Mouse (Mus musculus) liver, embryonic 13.5 days (tissue): ENCODE measurements around the gene Tnfrsf11a. TPM values are rescaled to one million over a fixed set of nuclear protein-coding genes. Genes with fewer than 3 reads are reported as not detected.
A peak's percentile ranks its signal among the peaks of the same experiment; 100 is the strongest.

Source experiments
- ATAC-seq: fragments of 200-750 bp; cut with Nextera tagmentation; 2 replicates; pipeline ENCODE4 v1.8.0; 2017; ENCODE audit warnings: low read depth, mild to moderate bottlenecking, moderate number of reproducible peaks, moderate library complexity
- DNase-seq: peaks from one replicate; pipeline ENCODE4 v3.0.0; 2022
- H3K27ac ChIP-seq: fragments of 300-500 bp; sonication (generic); 2 replicates; pipeline ENCODE4 v1.5.1; 2015; ENCODE audit warnings: moderate library complexity, mild to moderate bottlenecking, inconsistent platforms
- H3K27me3 ChIP-seq: fragments of 300-500 bp; sonication (generic); 2 replicates; pipeline ENCODE4 v1.6.1; 2015; ENCODE audit warnings: mild to moderate bottlenecking, inconsistent platforms
- H3K36me3 ChIP-seq: fragments of 300-500 bp; sonication (generic); 2 replicates; pipeline ENCODE4 v1.6.1; 2015; ENCODE audit warnings: mild to moderate bottlenecking, inconsistent platforms
- H3K4me1 ChIP-seq: fragments of 300-500 bp; sonication (generic); replicated peaks from 2 replicates; pipeline ENCODE4 v1.6.1; 2015; ENCODE audit warnings: inconsistent platforms
- H3K4me2 ChIP-seq: fragments of 300-500 bp; sonication (generic); 2 replicates; pipeline ENCODE4 v1.6.1; 2015; ENCODE audit warnings: inconsistent platforms, mild to moderate bottlenecking, moderate library complexity
- H3K4me3 ChIP-seq: fragments of 300-500 bp; sonication (generic); replicated peaks from 2 replicates; pipeline ENCODE4 v1.5.1; 2015; ENCODE audit warnings: mild to moderate bottlenecking, inconsistent platforms
- H3K9ac ChIP-seq: fragments of 300-500 bp; sonication (generic); 2 replicates; pipeline ENCODE4 v1.6.1; 2015; ENCODE audit warnings: mild to moderate bottlenecking, inconsistent platforms
- H3K9me3 ChIP-seq: fragments of 300-500 bp; sonication (generic); replicated peaks from 2 replicates; pipeline ENCODE4 v1.6.1; 2016; ENCODE audit warnings: inconsistent platforms
- whole genome bisulfite sequencing: fragments of 180-500 bp; shearing (Covaris S2); methylation state at CpG from one replicate; pipeline ENCODE4 v1.1.7; 2015; ENCODE audit not compliant: insufficient replicate concordance; 5-methylcytosine and 5-hydroxymethylcytosine counted together
- polyA plus RNA-seq: library from polyadenylated mRNA; unstranded; fragments of >200 nt; fragmentation: Nextera tagmentation; extraction: Ambion mirVana; gene quantifications from 2 replicates; pipeline ENCODE4 v1.2.1, GENCODE M21; 2015

Tnfrsf11a gene
- polyA plus RNA-seq, 1 experiment from 2014 or later = 0.40 TPM

DNA sequence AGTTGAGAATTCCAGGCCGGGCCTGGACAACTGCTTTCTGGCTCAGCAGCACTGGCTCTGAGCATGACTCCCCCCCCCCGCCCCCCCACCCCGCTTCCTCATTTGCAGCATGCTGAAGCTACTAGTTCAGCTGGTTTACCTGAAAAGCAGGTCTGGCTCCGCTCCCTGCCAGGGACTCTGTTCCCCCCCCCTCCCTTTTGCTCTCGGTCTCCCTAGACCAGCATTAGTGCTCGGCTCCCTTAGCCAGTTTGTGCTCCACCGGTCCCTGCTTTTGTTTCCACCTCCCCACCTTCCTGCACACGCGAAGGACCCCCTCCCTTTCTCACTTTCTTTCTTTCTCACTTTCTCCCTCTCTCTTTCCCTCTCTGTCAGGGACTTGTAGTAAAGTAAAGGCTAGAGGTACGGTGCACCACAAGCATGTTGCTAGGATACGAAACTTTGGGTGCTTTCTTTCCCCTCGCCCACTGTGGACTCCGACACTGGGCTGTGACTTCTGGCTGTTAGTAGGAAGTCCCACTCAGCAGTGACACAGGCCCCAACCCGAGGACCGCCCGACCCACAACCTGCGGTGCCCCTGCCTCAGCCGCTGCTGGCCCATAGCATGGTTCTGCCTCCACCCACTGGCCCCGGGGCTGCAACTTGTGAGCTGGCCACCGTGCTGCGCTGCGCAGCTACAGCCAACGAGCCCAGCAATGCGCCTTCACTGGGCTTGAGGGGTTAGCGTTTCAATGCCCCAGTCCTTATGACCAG lies 100.2 kb downstream of the Tnfrsf11a start:
- 0 out of 2 replicates have a peak, but pooled peaks have one; percentile 39 for ATAC-seq
- Histone ChIP-seq H3K9me3 (no peaks in the 10 kb centered on the region), H3K9ac (no peak overlapping the region), H3K4me1 (no peaks in the 10 kb centered on the region), H3K27me3 (no peaks in the 10 kb centered on the region), H3K4me3 (no peak overlapping the region), H3K4me2 (peak overlapping the region; percentile 38), H3K27ac (no peak overlapping the region), H3K36me3 (no peaks in the 10 kb centered on the region)
- no peak for DNase-seq
- WGBS = 27% methylated on average over 25 of the region's 25 CpGs

DNA sequence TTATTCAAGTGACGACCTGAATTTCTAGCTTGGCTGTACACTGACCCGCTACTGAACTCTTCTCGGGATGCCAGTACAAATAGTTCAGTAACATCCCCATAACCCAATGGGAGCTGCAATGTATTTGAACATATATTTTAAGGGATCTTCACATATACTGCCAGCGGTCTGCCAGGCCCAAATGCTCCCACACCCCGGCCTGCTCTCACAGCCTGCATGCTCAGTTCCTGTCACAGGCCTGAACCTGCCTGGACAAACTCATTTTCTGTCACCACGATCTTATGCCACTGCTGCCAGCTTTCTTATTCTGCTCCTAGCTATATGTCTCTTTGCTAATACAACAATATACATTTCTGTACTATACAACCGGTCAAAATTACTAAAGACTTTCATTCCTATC lies 100.9 kb downstream of the Tnfrsf11a start:
- DNase-seq (no peak), ATAC-seq (no peak)
- H3K4me1 ChIP-seq = no peaks in the 10 kb centered on the region
- H3K36me3 ChIP-seq = no peaks in the 10 kb centered on the region
- H3K9me3 ChIP-seq = no peaks in the 10 kb centered on the region
- no peak overlapping the region for H3K9ac ChIP-seq
- no peak overlapping the region for H3K4me2 ChIP-seq
- 70% methylated on average over 7 of the region's 7 CpGs for WGBS
- H3K27ac ChIP-seq = no peak overlapping the region
- no peaks in the 10 kb centered on the region for H3K27me3 ChIP-seq
- H3K4me3 ChIP-seq = no peak overlapping the region

DNA sequence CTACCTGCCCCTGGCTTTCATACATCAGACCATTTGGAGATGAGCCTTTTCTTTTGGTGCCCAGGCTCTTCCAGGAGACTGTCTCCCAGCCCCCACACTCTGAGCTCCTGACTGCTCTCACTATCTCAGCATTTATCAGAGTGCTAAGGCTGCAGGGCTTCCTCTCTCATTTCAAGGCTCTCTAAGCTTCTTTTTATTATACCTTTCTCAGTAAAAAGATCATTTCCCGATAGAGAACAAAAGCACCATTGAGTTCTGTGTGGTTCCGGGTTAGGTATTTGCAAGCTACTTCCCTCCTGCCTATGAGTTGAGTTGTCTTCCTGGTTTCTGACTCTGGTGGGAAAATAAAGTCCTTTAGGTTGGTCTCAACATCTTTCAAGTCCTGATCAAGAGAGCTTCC lies 103.0 kb downstream of the Tnfrsf11a start:
- Histone ChIP-seq H3K9ac (no peak overlapping the region), H3K4me2 (no peak overlapping the region), H3K27ac (no peak overlapping the region), H3K4me1 (no peaks in the 10 kb centered on the region), H3K4me3 (no peak overlapping the region), H3K36me3 (no peaks in the 10 kb centered on the region), H3K9me3 (no peaks in the 10 kb centered on the region), H3K27me3 (no peaks in the 10 kb centered on the region)
- no peak for ATAC-seq
- 61% methylated on average over 2 of the region's 2 CpGs for WGBS
- DNase-seq = no peak

DNA sequence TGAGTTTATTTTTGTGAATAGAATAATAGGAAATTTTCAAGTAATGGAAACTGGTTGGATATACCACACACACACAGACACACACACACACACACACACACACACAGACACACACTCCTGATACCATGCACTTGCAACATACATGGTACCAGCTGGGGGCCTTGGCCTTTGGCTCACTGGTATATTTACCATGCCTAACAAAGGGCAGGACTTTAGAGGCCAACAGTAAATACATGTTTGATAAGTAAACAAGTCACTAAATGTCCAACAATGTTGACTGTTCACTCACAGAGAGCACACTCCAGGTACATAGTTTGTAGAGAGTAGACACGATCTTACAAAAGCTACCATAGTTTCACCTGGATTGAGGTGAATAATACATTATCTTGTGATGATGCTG lies 104.6 kb downstream of the Tnfrsf11a start:
- Histone ChIP-seq H3K4me3 (no peak overlapping the region), H3K9me3 (no peaks in the 10 kb centered on the region), H3K36me3 (no peaks in the 10 kb centered on the region), H3K4me1 (no peaks in the 10 kb centered on the region), H3K27ac (no peak overlapping the region), H3K9ac (no peak overlapping the region), H3K4me2 (no peak overlapping the region), H3K27me3 (no peaks in the 10 kb centered on the region)
- ATAC-seq (peak; percentile 63), DNase-seq (no peak)
- WGBS = 60% methylated on average over 1 of the region's 1 CpGs

DNA sequence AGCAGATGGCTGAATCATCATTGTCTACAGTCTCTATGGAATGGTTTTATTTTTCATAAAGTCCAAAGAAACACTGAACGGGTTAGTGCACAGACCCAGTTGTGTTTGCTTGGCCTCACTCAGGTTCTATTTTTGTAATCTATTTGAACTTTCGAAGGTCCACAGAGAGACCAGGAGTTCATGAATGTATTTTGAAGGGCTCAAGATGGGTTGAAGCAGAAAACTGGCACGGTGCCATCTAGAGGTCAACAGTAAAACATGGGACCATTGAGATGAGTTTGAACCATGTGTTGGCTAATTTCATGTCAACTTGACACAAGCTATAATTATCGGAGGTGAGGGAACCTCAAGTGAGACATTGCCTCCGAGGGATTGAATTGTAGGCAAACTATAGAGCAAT lies 105.1 kb downstream of the Tnfrsf11a start:
- no peaks in the 10 kb centered on the region for H3K9me3 ChIP-seq
- H3K27ac ChIP-seq = no peak overlapping the region
- no peak for ATAC-seq
- H3K27me3 ChIP-seq = no peaks in the 10 kb centered on the region
- H3K4me3 ChIP-seq = no peak overlapping the region
- no peak overlapping the region for H3K4me2 ChIP-seq
- no peak overlapping the region for H3K9ac ChIP-seq
- no peaks in the 10 kb centered on the region for H3K36me3 ChIP-seq
- no peak for DNase-seq
- H3K4me1 ChIP-seq = no peaks in the 10 kb centered on the region
- 59% methylated on average over 5 of the region's 5 CpGs for WGBS

DNA sequence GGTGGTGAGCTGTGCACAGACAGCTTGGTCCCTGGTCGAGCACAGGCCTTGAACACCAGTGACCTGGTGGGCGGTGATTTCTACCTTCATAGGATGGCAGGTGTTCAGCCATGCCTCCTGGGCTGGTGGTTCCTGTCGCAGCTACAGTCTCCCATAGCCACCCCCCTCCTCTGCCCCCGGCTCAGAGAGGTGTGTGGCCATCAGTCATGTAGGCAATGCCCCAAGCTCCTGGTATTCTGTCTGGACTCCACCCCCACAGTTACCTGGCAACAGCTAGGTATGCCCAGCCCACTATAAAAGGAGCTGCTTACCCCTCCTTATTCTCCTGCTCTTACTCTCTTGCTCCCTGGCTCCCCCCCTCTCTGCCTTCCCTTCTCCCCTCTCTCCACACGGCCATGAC lies 105.8 kb downstream of the Tnfrsf11a start:
- no peak overlapping the region for H3K27ac ChIP-seq
- ATAC-seq (no peak), DNase-seq (no peak)
- 38% methylated on average over 5 of the region's 5 CpGs for WGBS
- H3K4me2 ChIP-seq = no peak overlapping the region
- no peak overlapping the region for H3K4me3 ChIP-seq
- H3K27me3 ChIP-seq = no peaks in the 10 kb centered on the region
- H3K36me3 ChIP-seq = no peaks in the 10 kb centered on the region
- H3K9me3 ChIP-seq = no peaks in the 10 kb centered on the region
- no peaks in the 10 kb centered on the region for H3K4me1 ChIP-seq
- no peak overlapping the region for H3K9ac ChIP-seq

DNA sequence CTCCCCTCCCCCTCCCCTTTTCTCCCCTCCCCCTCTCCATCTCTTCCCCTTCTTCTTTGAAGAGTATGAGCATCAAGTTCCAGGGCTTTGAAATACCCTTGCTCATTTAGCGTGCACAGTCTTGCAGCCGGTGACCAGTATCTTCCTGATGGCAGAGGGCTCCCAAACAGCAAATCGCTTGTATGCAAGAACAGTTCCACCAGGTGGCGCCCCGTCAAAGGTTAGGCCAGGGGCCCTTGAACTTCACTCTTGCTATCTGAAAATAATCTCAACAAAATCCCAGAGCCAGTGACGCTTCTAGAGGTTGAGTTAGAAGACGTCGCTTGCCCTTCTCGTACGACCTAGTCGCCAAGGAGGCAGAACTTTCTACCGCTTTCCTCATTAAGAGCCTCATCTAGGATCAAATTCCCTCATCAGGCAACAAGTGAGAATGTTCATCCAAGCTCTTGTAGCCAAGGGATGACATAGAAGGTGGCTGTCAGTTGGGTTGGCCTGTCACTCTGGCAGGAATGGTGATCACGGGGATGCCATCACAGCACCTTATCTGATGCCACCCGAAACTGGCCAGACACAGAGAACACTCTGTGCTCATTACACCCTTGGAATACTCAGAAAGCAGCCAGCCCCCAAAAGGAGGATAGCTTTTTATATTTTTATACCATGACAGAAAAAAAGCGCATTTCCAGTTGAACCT lies 110.7 kb downstream of the Tnfrsf11a start:
- Histone ChIP-seq H3K9me3 (no peaks in the 10 kb centered on the region), H3K4me3 (no peak overlapping the region), H3K36me3 (no peaks in the 10 kb centered on the region), H3K27me3 (no peaks in the 10 kb centered on the region), H3K4me1 (no peaks in the 10 kb centered on the region), H3K27ac (no peak overlapping the region), H3K9ac (no peak overlapping the region), H3K4me2 (no peak overlapping the region)
- ATAC-seq = no peak
- WGBS = 21% methylated on average over 15 of the region's 15 CpGs
- DNase-seq = peak; percentile 34

DNA sequence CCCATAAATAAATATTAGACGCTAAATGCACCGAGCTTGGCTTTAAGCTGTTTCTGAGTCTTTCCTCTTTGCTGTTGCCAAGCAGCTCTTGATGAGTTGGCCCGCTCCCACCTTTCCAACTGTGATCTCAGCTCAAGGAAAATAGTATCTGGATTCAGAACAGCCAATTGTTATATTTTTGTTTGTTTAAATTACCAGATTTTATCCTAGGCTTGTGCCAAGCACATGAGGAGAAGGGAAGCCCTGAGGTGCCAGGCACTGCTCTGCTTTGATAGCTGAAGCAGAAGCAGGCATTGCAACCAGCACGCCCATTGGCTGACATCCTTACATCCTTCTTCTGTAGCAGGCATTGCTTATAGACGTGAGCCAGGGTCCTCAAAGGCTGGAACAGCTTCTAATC lies 114.5 kb downstream of the Tnfrsf11a start:
- WGBS = 55% methylated on average over 5 of the region's 5 CpGs
- ATAC-seq = no peak
- H3K36me3 ChIP-seq = no peaks in the 10 kb centered on the region
- H3K4me2 ChIP-seq = no peak overlapping the region
- H3K4me3 ChIP-seq = no peak overlapping the region
- no peak overlapping the region for H3K9ac ChIP-seq
- H3K27ac ChIP-seq = no peak overlapping the region
- H3K27me3 ChIP-seq = no peaks in the 10 kb centered on the region
- no peak for DNase-seq
- no peaks in the 10 kb centered on the region for H3K9me3 ChIP-seq
- H3K4me1 ChIP-seq = no peaks in the 10 kb centered on the region

Other genes starting within 250 kb of the Tnfrsf11a start
- 4.1 and 6.3 TPM in 2 replicates for gene Pign, start 117.0 kb upstream of the Tnfrsf11a start, polyA plus RNA-seq
- gene Relch, start 116.9 kb upstream of the Tnfrsf11a start, polyA plus RNA-seq = 12.4 and 13.4 TPM in 2 replicates
- gene Zcchc2, start 209.7 kb downstream of the Tnfrsf11a start, polyA plus RNA-seq = 1.2 and 1.4 TPM in 2 replicates